Mouse (Mus musculus): Measurements from ENCODE around the gene Ssbp2.

GRCm38 (mm10) chr13:91638836-91639235 lies 178.8 kb downstream of the Ssbp2 start:
- TF ChIP-seq CTCF (IDR thresholded peaks at IDR 0.05; ENCODE audit: low read depth, low read length) (no peak), TAL1 (conservative IDR thresholded peaks at IDR 0.05; ENCODE audit: low read depth, low read length) (no peak), POLR2AphosphoS5 (IDR thresholded peaks at IDR 0.05; ENCODE audit: insufficient replicate concordance, low read depth, low read length) (no peak), GATA1 (IDR thresholded peaks at IDR 0.05; ENCODE audit: borderline replicate concordance, low read length) (no peak)

Data from G1E (cell line).